Mouse (Mus musculus): ENCODE data around the gene Wfikkn2. TPM values are rescaled to one million over a fixed set of nuclear protein-coding genes. Genes with fewer than 3 reads are reported as not detected.

Gene Wfikkn2
- polyA plus RNA-seq (2012; rRNA removed), result 1.9 and 2.3 TPM in 2 replicates

GRCm38 (mm10) chr11:94245955-94246788 is at the start of gene Wfikkn2:
Gene Wfikkn2 (minus strand): TSS chr11:94246005.

DNA sequence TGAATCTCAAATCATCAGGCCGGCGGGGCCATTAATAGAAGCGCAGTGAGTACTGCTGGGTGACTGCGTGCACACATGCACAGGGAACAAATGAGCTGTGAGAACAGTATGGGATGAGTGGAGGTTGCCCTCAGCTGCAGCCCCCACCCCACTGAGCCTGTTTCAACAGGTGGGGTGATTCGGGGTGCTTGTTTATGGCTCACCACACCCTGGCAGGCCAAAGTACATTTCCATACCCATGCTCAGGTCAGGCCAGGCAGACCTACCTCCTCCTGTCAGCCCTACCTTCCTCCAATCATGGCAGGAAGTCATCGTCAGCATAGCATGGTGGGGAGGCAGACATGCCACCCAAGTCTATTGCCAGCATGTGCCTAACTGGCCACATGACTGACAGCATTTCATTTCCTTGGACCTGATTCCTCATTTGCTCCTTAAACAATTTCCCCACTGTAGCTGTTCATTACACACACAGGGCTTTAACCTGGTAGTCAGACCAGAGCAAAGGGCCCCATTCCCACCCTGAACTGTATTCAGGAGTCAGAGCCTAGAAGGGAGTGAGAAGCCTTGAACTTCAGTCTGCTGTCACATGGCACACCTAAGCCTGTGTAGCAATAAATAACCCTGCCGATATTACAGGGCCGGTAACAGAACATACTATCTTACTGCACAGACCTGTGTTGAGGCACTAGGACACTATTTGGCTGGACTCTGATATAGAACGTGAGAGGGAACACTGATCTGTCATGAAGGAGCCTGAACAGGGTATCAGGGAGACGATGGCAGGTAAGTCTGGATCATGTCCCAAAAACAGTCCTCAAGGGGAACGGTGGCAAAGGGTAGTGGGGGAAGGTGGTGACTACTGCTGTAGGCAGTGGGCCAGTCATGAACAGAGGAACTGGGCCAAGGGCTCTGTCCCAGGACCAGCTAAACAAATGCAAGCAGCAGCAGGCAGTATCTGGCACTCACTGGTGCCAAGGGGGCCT is 35.7 kb upstream of the Wfikkn2 start, which contains the start of gene Gm21885:
Gm21885 (plus strand) TSS at position 675 of the 983 bp plus-strand sequence.

DNA sequence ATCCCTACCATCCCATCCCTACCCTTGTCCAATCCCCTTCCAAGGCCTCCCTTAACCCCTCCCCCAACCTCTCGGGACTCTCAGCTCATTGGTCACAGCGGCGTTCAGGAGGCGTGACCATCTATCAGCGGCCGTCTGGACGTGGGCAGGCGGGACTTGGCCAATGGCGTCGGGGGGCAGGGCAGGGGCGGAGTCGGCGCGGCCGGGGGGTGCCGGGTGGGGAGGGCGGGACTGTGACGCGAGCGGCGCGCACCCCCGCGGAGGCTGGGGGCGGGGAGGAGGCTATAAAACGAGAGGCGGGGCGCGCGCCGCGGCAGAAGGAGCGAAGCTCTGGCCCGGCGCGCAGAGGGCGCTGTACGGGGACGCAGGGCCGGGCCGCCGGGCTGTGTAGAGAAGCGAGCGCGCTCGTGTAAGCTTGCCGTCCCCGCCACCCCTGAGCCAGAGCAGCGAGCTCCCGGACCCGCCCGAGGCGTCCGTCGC is 34.6 kb downstream of the Wfikkn2 start, which contains the start of gene Tob1:
Tob1 (plus strand) TSS at position 331 of the 480 bp plus-strand sequence.

Other genes starting within 250 kb of the Wfikkn2 start
- 30.5 and 36.7 TPM in 2 replicates for gene Spag9, start 249.9 kb downstream of the Wfikkn2 start, polyA plus RNA-seq (2012; rRNA removed)
- gene Tob1, start 34.6 kb downstream of the Wfikkn2 start, polyA plus RNA-seq (2012; rRNA removed), result 105 and 111 TPM in 2 replicates
- 3.7 and 3.8 TPM in 2 replicates for gene Gm21885, start 35.9 kb upstream of the Wfikkn2 start, polyA plus RNA-seq (2012; rRNA removed)
- gene Luc7l3, start 76.0 kb upstream of the Wfikkn2 start, polyA plus RNA-seq (2012; rRNA removed), result 4.5 and 5.4 TPM in 2 replicates
- gene Ankrd40, start 82.0 kb upstream of the Wfikkn2 start, polyA plus RNA-seq (2012; rRNA removed), result 75.6 and 97.8 TPM in 2 replicates
- 208 and 226 TPM in 2 replicates for gene Abcc3, start 147.0 kb upstream of the Wfikkn2 start, polyA plus RNA-seq (2012; rRNA removed)
- 18.4 and 24.3 TPM in 2 replicates for gene Cacna1g, start 228.2 kb upstream of the Wfikkn2 start, polyA plus RNA-seq (2012; rRNA removed)
- 0.07 and 0.09 TPM in 2 replicates for gene Spata20, start 240.2 kb upstream of the Wfikkn2 start, polyA plus RNA-seq (2012; rRNA removed)

Data from colon, adult 2 months (tissue).